Mouse (Mus musculus) liver, postnatal 0 days (tissue): Measurements from ENCODE around the gene Ier2. TPM values are rescaled to one million over a fixed set of nuclear protein-coding genes. Genes with fewer than 3 reads are reported as not detected.

Experiments
- ATAC-seq: fragments of 200-750 bp; cut with Nextera tagmentation; 2 replicates; pipeline ENCODE4 v1.8.0; 2017; ENCODE audit warnings: mild to moderate bottlenecking, moderate library complexity
- DNase-seq: peaks from one replicate; pipeline ENCODE4 v3.0.0-alpha.2; 2016
- H3K27ac ChIP-seq: fragments of 300-500 bp; sonication (generic); 2 replicates; pipeline ENCODE4 v1.5.1; 2014; ENCODE audit warnings: antibody characterized with exemption, moderate library complexity, mild to moderate bottlenecking, low read depth
- H3K27me3 ChIP-seq: fragments of 300-500 bp; sonication (generic); 2 replicates; pipeline ENCODE4 v1.6.1; 2014; ENCODE audit warnings: low read length, control low read depth, mixed read lengths; ENCODE audit not compliant: insufficient read depth
- H3K36me3 ChIP-seq: fragments of 300-500 bp; sonication (generic); replicated peaks from 2 replicates; pipeline ENCODE4 v1.6.1; 2014; ENCODE audit warnings: mild to moderate bottlenecking, control low read depth, low read length, moderate library complexity, mixed read lengths; ENCODE audit not compliant: insufficient read depth
- H3K4me1 ChIP-seq: fragments of 300-500 bp; sonication (generic); 2 replicates; pipeline ENCODE4 v1.6.1; 2014; ENCODE audit warnings: antibody characterized with exemption, mild to moderate bottlenecking, control low read depth; ENCODE audit not compliant: insufficient read depth
- H3K4me2 ChIP-seq: fragments of 300-500 bp; sonication (generic); 2 replicates; pipeline ENCODE4 v1.6.1; 2014; ENCODE audit warnings: low read depth, mild to moderate bottlenecking, low read length, moderate library complexity, mixed read lengths
- H3K4me3 ChIP-seq: fragments of 300-500 bp; sonication (generic); 2 replicates; pipeline ENCODE4 v1.5.1; 2014; ENCODE audit warnings: low read depth, low read length
- H3K9ac ChIP-seq: fragments of 300-500 bp; sonication (generic); replicated peaks from 2 replicates; pipeline ENCODE4 v1.6.1; 2014; ENCODE audit warnings: mild to moderate bottlenecking, moderate library complexity
- H3K9me3 ChIP-seq: fragments of 300-500 bp; sonication (generic); 2 replicates; pipeline ENCODE4 v1.6.1; 2016; ENCODE audit warnings: mild to moderate bottlenecking, control low read depth, low read length, mixed read lengths
- CTCF ChIP-seq: sonication (generic); IDR thresholded peaks from 2 replicates; pipeline ENCODE4 v1.5.1; 2016; ENCODE audit warnings: antibody characterized with exemption, low read depth
- EP300 ChIP-seq: IDR thresholded peaks from 2 replicates; pipeline ENCODE4 v1.6.1; 2016; ENCODE audit warnings: antibody characterized with exemption, low read depth, mild to moderate bottlenecking
- WGBS: fragments of 180-500 bp; shearing (Covaris S2); extraction: QIAGEN DNeasy Blood & Tissue Kit; methylation state at CpG from one replicate; pipeline ENCODE4 v1.1.7; 2014; ENCODE audit not compliant: insufficient replicate concordance; 5-methylcytosine and 5-hydroxymethylcytosine counted together
- polyA plus RNA-seq: library from polyadenylated mRNA; unstranded; fragments of >200 nt; fragmentation: Nextera tagmentation; extraction: Ambion mirVana; gene quantifications from 2 replicates; pipeline ENCODE4 v1.2.1, GENCODE M21; 2015

The Ier2 gene
- polyA plus RNA-seq, 1 experiment from 2014 or later, result 32.3 TPM

DNA sequence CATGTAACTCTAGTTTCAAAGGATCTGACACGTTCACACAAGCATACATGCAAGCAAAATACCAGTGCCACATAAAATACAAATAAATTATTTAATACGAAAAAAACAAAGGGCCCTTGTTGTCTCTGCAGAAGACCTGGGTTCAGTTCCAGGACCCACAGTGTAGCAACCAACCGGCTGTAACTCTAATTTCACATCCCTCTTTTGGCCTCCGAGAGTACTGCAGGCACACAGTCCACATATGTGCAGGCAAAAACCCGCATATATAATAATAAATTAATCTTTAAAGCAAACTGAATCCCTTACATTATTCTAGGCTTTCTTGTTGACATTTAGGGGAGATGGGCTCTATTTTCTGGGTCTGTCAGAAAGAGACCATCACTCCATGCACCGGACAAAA lies 15.9 kb downstream of the Ier2 start:
- TF ChIP-seq EP300 (no peak), CTCF (peak; percentile 42)
- Histone ChIP-seq H3K9me3 (no peaks in the 10 kb centered on the region), H3K4me1 (peaks cover 14% of the 10 kb centered on the region), H3K4me3 (no peak overlapping the region), H3K9ac (no peak overlapping the region), H3K36me3 (no peaks in the 10 kb centered on the region), H3K4me2 (peak overlapping the region; percentile 56; the same call in 1 of the 2 replicates), H3K27me3 (no peaks in the 10 kb centered on the region), H3K27ac (no peak overlapping the region; the same call in 1 of the 2 replicates)
- 56% methylated on average over 6 of the region's 6 CpGs for WGBS
- no peak for ATAC-seq
- no peak for DNase-seq

DNA sequence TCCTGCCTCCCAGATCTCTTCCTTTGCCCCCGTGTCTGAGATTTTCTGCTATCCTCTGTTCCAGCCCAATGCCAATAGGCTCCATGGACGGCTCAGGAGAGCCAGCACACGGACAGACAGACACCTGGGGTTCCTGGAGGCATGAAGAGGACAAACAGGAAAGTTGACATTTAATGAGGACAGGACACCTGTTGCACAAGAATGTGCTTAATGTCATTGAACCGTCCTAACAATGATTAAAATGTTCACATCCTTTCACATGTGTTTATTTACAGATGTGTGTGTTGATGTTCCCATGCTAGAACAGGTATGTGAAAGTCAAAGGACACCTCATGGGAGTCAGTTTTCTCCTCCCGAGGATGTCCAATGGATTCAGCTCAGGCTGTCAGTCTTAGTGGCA lies 19.6 kb downstream of the Ier2 start:
- DNase-seq (no peak), ATAC-seq (peak; percentile 28)
- Histone ChIP-seq H3K9me3 (no peaks in the 10 kb centered on the region), H3K9ac (no peak overlapping the region), H3K4me2 (0 out of 2 replicates have a peak overlapping the region, but pooled peaks have one; percentile 7), H3K4me3 (no peak overlapping the region), H3K27me3 (0 out of 2 replicates have a peak, but pooled peaks cover 4% of the 10 kb centered on the region), H3K36me3 (no peaks in the 10 kb centered on the region), H3K4me1 (peaks cover 16% of the 10 kb centered on the region), H3K27ac (peak overlapping the region; percentile 88)
- TF ChIP-seq CTCF, result no peak
- peak; percentile 73; the same call in 1 of the 2 replicates for TF ChIP-seq EP300
- WGBS, result 54% methylated on average over 5 of the region's 5 CpGs

DNA sequence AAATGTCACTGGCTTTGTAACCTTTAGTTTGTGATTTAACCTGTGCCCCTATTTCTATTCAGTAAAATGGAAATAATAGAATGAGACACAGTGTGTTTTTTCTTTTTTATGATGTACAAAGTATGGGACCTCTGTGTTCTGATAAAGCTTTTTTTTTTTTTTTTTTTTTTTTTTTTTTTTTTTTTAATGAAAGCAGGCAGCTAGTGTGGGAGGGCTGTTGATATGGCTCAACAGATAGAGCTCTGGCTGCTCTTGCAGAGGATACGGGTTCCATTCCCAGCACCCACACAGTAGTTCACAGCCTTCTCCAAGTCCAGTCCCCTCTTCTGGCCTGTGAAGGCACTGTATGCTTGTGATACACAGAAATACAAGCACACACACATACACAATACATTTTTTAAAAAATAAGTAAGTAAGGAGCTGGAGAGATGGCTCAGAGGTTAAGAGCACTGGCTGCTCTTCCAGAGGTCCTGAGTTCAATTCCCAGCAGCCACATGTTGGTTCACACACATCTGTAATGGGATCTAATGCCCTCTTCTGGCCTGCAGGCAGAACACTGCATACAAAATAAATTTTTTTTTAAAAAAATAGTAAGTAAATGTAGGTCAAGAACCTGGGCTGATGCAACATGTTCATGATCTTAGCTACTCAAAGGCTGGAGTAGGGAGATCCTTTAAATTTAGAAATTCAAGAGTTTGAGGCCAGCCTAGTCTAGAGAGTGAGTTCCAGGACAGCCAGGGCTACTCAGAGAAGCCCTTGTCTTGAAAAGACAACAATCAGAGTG lies 20.9 kb downstream of the Ier2 start:
- Histone ChIP-seq H3K27me3 (0 out of 2 replicates have a peak, but pooled peaks cover 4% of the 10 kb centered on the region), H3K9me3 (no peaks in the 10 kb centered on the region), H3K36me3 (no peaks in the 10 kb centered on the region), H3K4me1 (peaks cover 11% of the 10 kb centered on the region), H3K4me2 (peak overlapping the region; percentile 7; the same call in 1 of the 2 replicates), H3K27ac (peak overlapping the region; percentile 88), H3K4me3 (peak overlapping the region; percentile 3; the same call in 1 of the 2 replicates), H3K9ac (peak overlapping the region; percentile 19)
- ATAC-seq, result no peak
- WGBS, result 71% methylated on average over 1 of the region's 1 CpGs
- DNase-seq, result no peak
- TF ChIP-seq EP300, result no peak
- TF ChIP-seq CTCF, result 0 out of 2 replicates have a peak, but pooled peaks have one; percentile 26

DNA sequence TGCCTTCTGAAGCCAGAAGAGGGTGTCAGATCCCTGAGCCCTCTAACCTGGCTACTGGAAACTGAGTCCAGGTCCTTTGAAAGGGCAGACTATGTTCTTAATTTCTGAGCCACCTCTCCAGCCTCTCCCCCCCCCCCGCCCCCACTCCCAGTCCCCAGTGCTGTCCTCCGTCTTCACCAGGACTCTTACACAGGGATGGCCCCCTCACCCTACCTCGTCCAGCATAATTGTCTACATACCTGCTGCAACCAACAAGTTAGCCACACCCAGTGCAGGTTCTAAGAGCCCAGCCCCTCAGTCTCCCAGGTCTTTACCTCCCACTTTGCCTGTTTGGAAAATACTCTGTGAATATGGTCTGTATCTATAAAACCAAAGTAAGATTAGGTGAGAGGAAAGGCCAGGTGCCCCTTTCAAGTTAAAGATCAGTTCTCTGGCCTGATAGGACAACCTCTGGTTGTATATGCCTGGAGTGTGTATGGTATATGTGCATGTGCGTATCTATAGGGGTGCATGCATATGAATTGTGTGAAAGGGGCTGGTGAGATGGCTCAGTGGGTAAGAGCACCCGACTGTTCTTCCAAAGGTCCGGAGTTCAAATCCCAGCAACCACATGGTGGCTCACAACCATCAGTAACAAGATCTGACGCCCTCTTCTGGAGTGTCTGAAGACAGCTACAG lies 21.9 kb downstream of the Ier2 start:
- H3K9me3 ChIP-seq, result no peaks in the 10 kb centered on the region
- no peak overlapping the region; the same call in 1 of the 2 replicates for H3K9ac ChIP-seq
- H3K27me3 ChIP-seq, result 0 out of 2 replicates have a peak, but pooled peaks cover 4% of the 10 kb centered on the region
- TF ChIP-seq EP300, result no peak
- TF ChIP-seq CTCF, result no peak
- peaks cover 11% of the 10 kb centered on the region for H3K4me1 ChIP-seq
- WGBS, result 75% methylated on average over 6 of the region's 7 CpGs
- no peaks in the 10 kb centered on the region; the same call in 1 of the 2 replicates for H3K36me3 ChIP-seq
- DNase-seq, result no peak
- no peak for ATAC-seq
- H3K4me2 ChIP-seq, result peak overlapping the region; percentile 96
- H3K27ac ChIP-seq, result 0 out of 2 replicates have a peak overlapping the region, but pooled peaks have one; percentile 26
- H3K4me3 ChIP-seq, result peak overlapping the region; percentile 54; the same call in 1 of the 2 replicates

DNA sequence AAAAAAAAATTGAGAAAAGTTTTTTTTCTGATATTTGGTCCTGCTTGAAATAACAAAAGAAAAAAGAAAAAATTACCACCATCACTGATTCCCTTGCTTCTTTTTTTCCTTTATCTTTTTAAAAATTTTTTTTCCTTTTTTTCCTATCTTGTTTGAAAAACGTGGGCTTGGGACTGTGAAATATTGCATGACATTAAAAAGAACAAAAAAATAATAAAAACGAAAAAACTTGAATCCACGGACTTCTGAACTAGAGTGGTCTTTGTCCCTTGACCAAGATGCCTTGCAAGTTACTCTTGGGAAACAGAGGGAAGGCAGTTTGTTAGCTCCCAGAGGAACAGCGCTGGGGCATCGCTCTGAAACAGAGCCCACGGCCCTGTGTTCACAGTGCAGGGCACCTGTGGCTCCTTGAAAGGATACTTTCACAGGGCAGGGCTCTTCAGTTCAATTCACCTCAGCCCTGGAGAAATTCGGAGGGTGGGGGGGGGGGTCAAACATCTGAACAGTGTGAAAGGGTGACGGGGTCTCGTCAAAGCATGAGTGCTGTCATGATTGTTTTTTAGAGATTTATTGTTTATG lies 22.6 kb downstream of the Ier2 start:
- ATAC-seq (no peak), DNase-seq (no peak)
- WGBS, result 36% methylated on average over 9 of the region's 9 CpGs
- 0 out of 2 replicates have a peak overlapping the region, but pooled peaks have one; percentile 26 for H3K27ac ChIP-seq
- peak overlapping the region; percentile 62 for H3K9ac ChIP-seq
- TF ChIP-seq EP300 (no peak), CTCF (no peak)
- H3K9me3 ChIP-seq, result no peaks in the 10 kb centered on the region
- peak overlapping the region; percentile 96 for H3K4me2 ChIP-seq
- H3K4me1 ChIP-seq, result peaks cover 11% of the 10 kb centered on the region
- H3K4me3 ChIP-seq, result peak overlapping the region; percentile 54
- H3K27me3 ChIP-seq, result 0 out of 2 replicates have a peak, but pooled peaks cover 4% of the 10 kb centered on the region
- no peaks in the 10 kb centered on the region; the same call in 1 of the 2 replicates for H3K36me3 ChIP-seq
